Mouse (Mus musculus) lung, embryonic 14.5 days (tissue): ENCODE data around the gene Gnas. TPM values are rescaled to one million over a fixed set of nuclear protein-coding genes. Genes with fewer than 3 reads are reported as not detected.
"Not testable (repeated sequence)": the region's sequence is repeated elsewhere in the genome, so short reads cannot be mapped to it uniquely, and the experiment has no call there.

Experiments
- ATAC-seq: fragments of 200-750 bp; cut with Nextera tagmentation; 2 replicates; pipeline ENCODE4 v1.8.0; 2017; ENCODE audit warnings: mild to moderate bottlenecking, moderate TSS enrichment, moderate library complexity; ENCODE audit not compliant: insufficient read depth
- DNase-seq: peaks from one replicate; pipeline ENCODE4 v3.0.0-alpha.2; 2015
- H3K27ac ChIP-seq: fragments of 300-500 bp; sonication (generic); 2 replicates; pipeline ENCODE4 v1.5.1; 2014; ENCODE audit warnings: low read depth, mild to moderate bottlenecking, moderate library complexity
- H3K27me3 ChIP-seq: fragments of 300-500 bp; sonication (generic); 2 replicates; pipeline ENCODE4 v1.6.1; 2014; ENCODE audit warnings: low read length, control low read depth; ENCODE audit not compliant: insufficient read depth
- H3K36me3 ChIP-seq: fragments of 300-500 bp; sonication (generic); 2 replicates; pipeline ENCODE4 v1.6.1; 2014; ENCODE audit warnings: control low read depth; ENCODE audit not compliant: insufficient read depth
- H3K4me1 ChIP-seq: fragments of 300-500 bp; sonication (generic); 2 replicates; pipeline ENCODE4 v1.6.1; 2014; ENCODE audit warnings: antibody characterized with exemption, control low read depth; ENCODE audit not compliant: insufficient read depth
- H3K4me2 ChIP-seq: fragments of 300-500 bp; sonication (generic); 2 replicates; pipeline ENCODE4 v1.6.1; 2014; ENCODE audit warnings: mild to moderate bottlenecking
- H3K4me3 ChIP-seq: fragments of 300-500 bp; sonication (generic); 2 replicates; pipeline ENCODE4 v1.5.1; 2014; ENCODE audit warnings: low read depth, low read length
- H3K9ac ChIP-seq: fragments of 300-500 bp; sonication (generic); 2 replicates; pipeline ENCODE4 v1.6.1; 2014
- H3K9me3 ChIP-seq: fragments of 300-500 bp; sonication (generic); 2 replicates; pipeline ENCODE4 v1.6.1; 2016; ENCODE audit warnings: low read depth, low read length, control low read depth
- CTCF ChIP-seq: IDR thresholded peaks from 2 replicates; pipeline ENCODE4 v1.5.1; 2016; ENCODE audit warnings: antibody characterized with exemption, low read depth
- WGBS: fragments of 180-500 bp; shearing (Covaris S2); extraction: QIAGEN DNeasy Blood & Tissue Kit; methylation state at CpG from one replicate; pipeline ENCODE4 v1.1.7; 2014; 5-methylcytosine and 5-hydroxymethylcytosine counted together
- polyA plus RNA-seq: library from polyadenylated mRNA; unstranded; fragments of >200 nt; fragmentation: Nextera tagmentation; extraction: Ambion mirVana; gene quantifications from 2 replicates; pipeline ENCODE4 v1.2.1, GENCODE M21; 2014

Gene Gnas
- polyA plus RNA-seq, 1 experiment from 2014 or later: 2,011 TPM

GRCm38 (mm10) chr2:174346612-174346998, 62.5 kb downstream of the Gnas start, which contains the start of gene Gm20721:
Gene Gm20721, minus strand, starts transcription at chr2:174346712.
- H3K36me3 ChIP-seq: peaks cover 52% of the 10 kb centered on the region
- 94% methylated on average over 5 of the region's 5 CpGs for WGBS
- TF ChIP-seq CTCF: no peak

GRCm38 (mm10) chr2:174346999-174347668, 63.0 kb downstream of the Gnas start:
- WGBS: 95% methylated on average over 2 of the region's 2 CpGs
- Histone ChIP-seq H3K4me1 (peaks cover 21% of the 10 kb centered on the region), H3K36me3 (peaks cover 47% of the 10 kb centered on the region)
- H3K4me2 ChIP-seq, H3K27me3 ChIP-seq, H3K9me3 ChIP-seq, DNase-seq, H3K27ac ChIP-seq, ATAC-seq, H3K9ac ChIP-seq, H3K4me3 ChIP-seq: not testable (repeated sequence)

More at GRCm38 (mm10) chr2:174346612-174346998, 62.5 kb downstream of the Gnas start, which contains the start of gene Gm20721:
- no peak within 1 kb of the TSS for H3K9ac ChIP-seq
- DNase-seq (no peak), ATAC-seq (no peak)
- no peaks in the 10 kb centered on the region for H3K9me3 ChIP-seq
- H3K27me3 ChIP-seq: no peaks in the 10 kb centered on the region
- no peak within 1 kb of the TSS for H3K4me3 ChIP-seq
- no peak within 1 kb of the TSS for H3K4me2 ChIP-seq
- H3K4me1 ChIP-seq: peaks cover 25% of the 10 kb centered on the region
- H3K27ac ChIP-seq: no peak within 1 kb of the TSS

GRCm38 (mm10) chr2:174358516-174358915, 74.4 kb downstream of the Gnas start:
- no peaks in the 10 kb centered on the region for H3K27me3 ChIP-seq
- H3K36me3 ChIP-seq: no peaks in the 10 kb centered on the region
- 74% methylated on average over 4 of the region's 4 CpGs for WGBS
- H3K4me2 ChIP-seq: no peak overlapping the region
- H3K4me3 ChIP-seq: no peak overlapping the region
- H3K4me1 ChIP-seq: no peaks in the 10 kb centered on the region
- H3K9ac ChIP-seq: no peak overlapping the region
- ATAC-seq (no peak), DNase-seq (no peak)
- TF ChIP-seq CTCF: no peak
- no peak overlapping the region for H3K27ac ChIP-seq
- no peaks in the 10 kb centered on the region for H3K9me3 ChIP-seq

DNA sequence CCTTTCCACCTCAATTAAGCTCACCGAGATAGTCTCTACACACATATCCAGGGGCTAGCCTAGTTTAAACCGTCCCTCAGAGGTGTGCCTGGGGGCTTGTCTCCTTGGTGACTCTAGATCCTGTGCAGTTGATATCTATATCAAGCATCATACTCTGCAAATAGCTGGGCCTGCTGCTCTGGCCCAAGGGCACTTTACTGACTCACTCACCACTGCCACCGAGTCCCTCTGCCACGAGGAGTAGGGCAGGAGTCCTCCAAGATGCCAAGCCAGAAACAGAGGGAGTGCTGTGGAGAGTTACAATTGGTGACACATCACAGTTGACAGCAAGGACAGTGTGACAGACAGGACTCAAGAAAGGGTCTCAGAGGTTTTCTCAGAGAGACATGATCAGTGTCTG, 75.5 kb downstream of the Gnas start:
- no peak overlapping the region for H3K9ac ChIP-seq
- H3K36me3 ChIP-seq: no peaks in the 10 kb centered on the region
- H3K27ac ChIP-seq: no peak overlapping the region
- H3K27me3 ChIP-seq: no peaks in the 10 kb centered on the region
- ATAC-seq: no peak
- no peak for DNase-seq
- no peak overlapping the region for H3K4me3 ChIP-seq
- no peak overlapping the region for H3K4me2 ChIP-seq
- H3K4me1 ChIP-seq: no peaks in the 10 kb centered on the region
- no peaks in the 10 kb centered on the region for H3K9me3 ChIP-seq
- no peak for TF ChIP-seq CTCF
- WGBS: 74% methylated on average over 4 of the region's 4 CpGs

DNA sequence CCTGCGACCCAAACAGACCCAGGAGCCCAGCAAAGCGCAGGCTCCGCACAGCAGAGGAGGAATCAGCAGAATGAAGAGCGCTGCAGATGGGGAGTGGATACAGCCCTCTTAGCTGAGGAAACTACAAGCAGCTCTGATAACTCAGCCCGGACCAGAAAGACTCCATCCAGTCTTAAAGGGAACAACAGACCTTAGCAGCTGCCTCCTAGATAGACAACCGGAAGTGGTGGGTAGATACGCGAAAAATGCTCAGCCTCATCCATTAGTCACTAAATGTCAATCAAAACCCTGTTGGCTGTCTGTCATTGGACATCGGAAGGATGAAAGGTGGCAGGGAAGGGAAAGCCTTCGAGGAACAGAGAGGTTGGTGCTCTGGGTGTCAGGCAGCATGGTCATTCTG, 82.5 kb downstream of the Gnas start:
- no peaks in the 10 kb centered on the region for H3K9me3 ChIP-seq
- TF ChIP-seq CTCF: no peak
- H3K27me3 ChIP-seq: no peaks in the 10 kb centered on the region
- ATAC-seq (no peak), DNase-seq (no peak)
- no peak overlapping the region for H3K9ac ChIP-seq
- no peaks in the 10 kb centered on the region for H3K4me1 ChIP-seq
- H3K4me3 ChIP-seq: no peak overlapping the region
- H3K27ac ChIP-seq: no peak overlapping the region
- no peak overlapping the region for H3K4me2 ChIP-seq
- WGBS: 75% methylated on average over 10 of the region's 10 CpGs
- no peaks in the 10 kb centered on the region for H3K36me3 ChIP-seq

- Histone ChIP-seq H3K4me3 (no peak overlapping the region), H3K9me3 (no peaks in the 10 kb centered on the region), H3K4me1 (no peaks in the 10 kb centered on the region), H3K27me3 (no peaks in the 10 kb centered on the region), H3K4me2 (no peak overlapping the region), H3K27ac (no peak overlapping the region), H3K36me3 (no peaks in the 10 kb centered on the region), H3K9ac (no peak overlapping the region)
- TF ChIP-seq CTCF: no peak
- ATAC-seq (no peak), DNase-seq (no peak)
- WGBS: 88% methylated on average over 9 of the region's 9 CpGs
Observed at GRCm38 (mm10) chr2:174381021-174381420, 96.9 kb downstream of the Gnas start.

DNA sequence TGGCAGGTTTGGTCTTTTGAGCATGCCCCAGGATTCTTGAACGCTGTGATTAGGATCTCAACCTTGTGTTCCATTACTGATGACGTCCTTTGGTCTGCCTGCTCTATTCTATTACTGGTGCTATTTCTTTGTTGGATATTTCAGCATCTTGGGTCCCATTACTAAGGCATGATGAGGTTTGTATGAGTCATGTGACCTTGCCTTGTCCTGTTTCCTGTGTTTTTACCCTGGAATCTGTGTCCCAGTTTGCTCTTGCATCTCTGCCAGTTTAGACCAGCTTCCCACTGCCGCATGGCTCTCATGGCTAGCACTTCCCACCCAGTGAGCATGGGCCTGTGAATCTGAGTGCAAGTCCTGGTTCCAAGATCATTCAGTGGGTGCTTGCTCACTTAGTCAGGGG, 107.8 kb downstream of the Gnas start:
- Histone ChIP-seq H3K36me3 (no peaks in the 10 kb centered on the region), H3K4me2 (no peak overlapping the region), H3K4me1 (no peaks in the 10 kb centered on the region), H3K9ac (no peak overlapping the region), H3K27me3 (no peaks in the 10 kb centered on the region), H3K9me3 (no peaks in the 10 kb centered on the region), H3K27ac (no peak overlapping the region), H3K4me3 (no peak overlapping the region)
- DNase-seq: no peak
- WGBS: 82% methylated on average over 3 of the region's 3 CpGs
- ATAC-seq: no peak
- no peak for TF ChIP-seq CTCF
